Mouse (Mus musculus): ENCODE measurements around the gene Sart1.
"Not testable (repeated sequence)": the region's sequence is repeated elsewhere in the genome, so short reads cannot be mapped to it uniquely, and the experiment has no call there.

The Sart1 gene

GRCm38 (mm10) chr19:5418750-5419466 is 30.4 kb upstream of the Sart1 start:
- no peak for DNase-seq (ENCODE audit: extremely low read depth, low read depth)

DNA sequence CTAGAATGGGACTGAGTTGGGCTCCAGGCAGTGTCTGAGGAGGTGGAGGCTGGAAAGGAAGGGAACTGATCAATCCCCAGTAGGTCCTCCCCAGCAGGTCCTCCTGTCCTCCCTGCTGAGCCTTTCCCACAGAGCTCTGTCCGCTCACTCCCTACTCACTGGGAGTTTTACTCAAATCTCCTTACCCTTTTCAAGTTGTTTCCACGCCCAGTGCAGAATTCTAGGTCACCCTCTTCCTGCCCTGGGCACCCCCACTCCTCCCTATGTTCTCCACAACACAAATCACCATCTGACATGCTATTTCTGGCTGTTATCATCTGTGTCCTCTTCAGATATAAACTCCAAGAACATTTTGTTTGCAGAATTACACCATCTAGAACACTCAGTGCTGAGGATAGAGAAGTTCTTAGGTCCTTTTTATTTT is 26.0 kb upstream of the Sart1 start:
- no peak for DNase-seq (ENCODE audit: extremely low read depth, low read depth)

GRCm38 (mm10) chr19:5413840-5414239 is 25.3 kb upstream of the Sart1 start:
- DNase-seq (ENCODE audit: extremely low read depth, low read depth), result no peak

- DNase-seq (ENCODE audit: extremely low read depth, low read depth), result no peak
These were observed 23.5 kb upstream of the Sart1 start for GRCm38 (mm10) chr19:5411961-5412360.

DNA sequence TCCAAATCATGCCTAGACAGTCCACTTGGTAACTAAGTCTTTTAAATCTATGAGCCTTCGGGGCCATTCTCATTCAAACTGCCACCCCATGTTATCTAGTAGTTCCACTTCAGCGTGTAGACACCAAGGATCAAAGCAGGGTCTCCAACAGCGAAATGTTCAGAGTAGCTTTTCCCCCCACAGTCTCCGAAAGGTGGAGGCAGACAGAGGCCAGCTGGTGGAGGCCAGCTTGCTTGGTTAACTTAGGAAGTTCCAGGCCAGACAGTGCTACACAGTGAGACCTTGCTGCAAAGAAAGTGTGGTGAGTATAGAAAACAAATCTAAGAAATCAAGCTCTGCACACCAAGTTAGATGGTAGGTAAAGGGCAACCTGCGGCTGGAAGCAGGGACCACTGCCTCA is 22.1 kb upstream of the Sart1 start:
- no peak for DNase-seq (ENCODE audit: extremely low read depth, low read depth)

- no peak for DNase-seq (ENCODE audit: extremely low read depth, low read depth)
These were observed 20.6 kb upstream of the Sart1 start for GRCm38 (mm10) chr19:5409068-5409467.

DNA sequence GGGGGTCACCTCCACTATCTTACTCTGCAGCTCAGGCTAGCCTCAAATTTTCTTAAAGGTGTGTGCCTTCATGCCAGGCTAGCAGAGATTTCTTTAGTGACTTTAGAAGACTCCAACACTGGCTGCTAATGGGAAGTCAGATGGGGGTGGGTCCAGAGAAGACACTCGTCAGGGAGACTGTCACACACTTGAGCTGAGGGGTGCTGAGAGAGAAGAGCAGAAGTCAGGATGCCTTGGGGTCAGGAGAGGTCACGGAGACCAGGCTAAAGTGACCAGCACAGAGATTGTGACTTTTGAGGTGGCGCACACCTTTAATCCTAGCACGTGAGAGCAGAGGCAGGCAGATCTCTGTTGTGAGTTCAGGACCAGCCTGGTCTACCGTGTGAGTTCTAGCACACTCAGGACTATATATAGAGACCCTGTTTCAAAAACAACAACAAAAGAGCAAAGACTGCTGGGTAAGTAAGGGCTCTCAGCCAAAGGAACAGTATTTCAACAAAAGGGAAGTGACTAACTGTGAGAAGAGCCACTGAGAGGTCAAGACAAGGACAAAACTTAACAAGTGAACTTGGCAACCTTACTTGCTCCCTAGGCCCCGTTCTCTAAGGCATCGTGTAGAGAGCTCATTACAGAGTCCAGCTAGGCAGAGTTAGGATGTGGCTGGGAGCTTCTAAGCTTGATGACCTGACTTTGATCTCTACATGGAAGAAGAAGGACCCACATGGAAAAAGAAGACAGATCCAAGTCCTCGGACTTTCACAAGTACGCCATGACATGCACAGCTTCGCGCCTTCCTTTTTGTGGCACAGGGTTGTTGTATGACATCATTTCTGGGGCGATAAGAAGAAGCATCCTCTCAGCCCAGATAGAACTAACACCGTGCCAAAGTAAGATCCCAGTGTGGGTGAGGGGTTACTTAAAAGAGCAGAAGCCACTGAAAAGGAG is 19.8 kb upstream of the Sart1 start:
- no peak for DNase-seq (ENCODE audit: extremely low read depth, low read depth)

DNA sequence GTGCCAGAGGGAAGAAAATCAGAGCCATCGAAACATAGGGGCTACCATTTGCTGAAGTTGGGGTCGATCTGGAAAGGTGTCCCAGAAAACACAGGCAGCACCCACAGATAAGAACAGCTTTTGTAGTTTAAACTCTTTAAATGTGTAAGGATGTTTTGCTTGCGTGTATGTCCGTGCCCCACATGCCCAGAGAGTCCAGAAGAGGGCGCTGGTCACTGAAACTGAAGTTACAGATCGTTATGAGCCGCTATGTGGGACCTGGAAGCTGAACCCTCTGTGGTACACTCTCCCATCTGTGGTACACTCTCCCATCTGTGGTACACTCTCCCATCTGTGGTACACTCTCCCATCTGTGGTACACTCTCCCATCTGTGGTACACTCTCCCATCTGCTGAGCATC is 18.6 kb upstream of the Sart1 start:
- peak; percentile 65 for DNase-seq (ENCODE audit: extremely low read depth, low read depth)

- DNase-seq (ENCODE audit: extremely low read depth, low read depth), result not testable (repeated sequence)
These were observed 18.1 kb upstream of the Sart1 start for GRCm38 (mm10) chr19:5406531-5407126.

GRCm38 (mm10) chr19:5405924-5406323 is 17.4 kb upstream of the Sart1 start:
- DNase-seq (ENCODE audit: extremely low read depth, low read depth), result no peak

DNA sequence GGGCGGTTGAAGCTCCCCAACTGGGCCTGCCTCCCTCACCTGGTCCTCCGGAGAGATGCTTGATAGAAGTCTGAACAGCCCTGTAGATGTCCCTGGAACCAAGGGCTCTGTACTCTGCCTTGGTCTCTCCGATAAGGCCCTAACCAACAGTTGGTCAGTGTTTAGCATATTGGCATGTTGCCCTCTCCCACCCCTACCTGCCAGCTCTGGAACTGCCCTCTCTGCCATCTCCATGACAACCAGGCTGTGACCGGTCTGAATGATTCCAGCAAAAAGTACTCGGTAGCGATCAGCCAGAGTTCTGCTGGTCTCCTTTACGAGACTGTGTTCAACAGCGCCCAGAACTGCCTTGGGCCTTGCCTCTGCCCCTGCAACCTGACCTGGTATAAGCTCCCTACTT is 13.8 kb upstream of the Sart1 start, which contains the start of gene Tsga10ip:
Gene Tsga10ip, minus strand, starts transcription at position 234 of the 400 bp plus-strand sequence.
- DNase-seq (ENCODE audit: extremely low read depth, low read depth), result no peak

GRCm38 (mm10) chr19:5401073-5401472 is 12.6 kb upstream of the Sart1 start:
- DNase-seq (ENCODE audit: extremely low read depth, low read depth), result not testable (repeated sequence)

- DNase-seq (ENCODE audit: extremely low read depth, low read depth), result no peak
These were observed 6.9 kb upstream of the Sart1 start for GRCm38 (mm10) chr19:5395371-5395770.

DNA sequence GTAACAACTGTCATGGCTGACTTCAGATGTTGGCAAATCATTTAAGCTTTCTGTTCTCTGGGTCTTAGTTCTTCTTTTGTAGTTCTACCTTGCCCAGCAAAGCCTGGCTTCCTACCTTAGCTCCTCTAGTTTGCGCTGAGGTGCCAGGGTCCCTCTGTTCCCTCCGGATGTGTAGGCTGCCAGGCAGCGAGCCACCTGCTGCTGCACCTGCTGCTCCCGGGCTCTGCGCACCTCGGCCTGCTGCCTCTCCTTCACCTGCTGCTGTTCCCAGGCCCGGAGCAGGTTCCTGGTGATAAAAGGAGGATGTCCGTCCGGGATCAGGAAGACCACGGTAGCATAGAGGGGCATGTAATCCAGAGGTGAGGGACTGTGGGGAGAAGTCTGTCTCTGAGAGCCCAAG is 5.7 kb upstream of the Sart1 start:
- DNase-seq (ENCODE audit: extremely low read depth, low read depth), result no peak

DNA sequence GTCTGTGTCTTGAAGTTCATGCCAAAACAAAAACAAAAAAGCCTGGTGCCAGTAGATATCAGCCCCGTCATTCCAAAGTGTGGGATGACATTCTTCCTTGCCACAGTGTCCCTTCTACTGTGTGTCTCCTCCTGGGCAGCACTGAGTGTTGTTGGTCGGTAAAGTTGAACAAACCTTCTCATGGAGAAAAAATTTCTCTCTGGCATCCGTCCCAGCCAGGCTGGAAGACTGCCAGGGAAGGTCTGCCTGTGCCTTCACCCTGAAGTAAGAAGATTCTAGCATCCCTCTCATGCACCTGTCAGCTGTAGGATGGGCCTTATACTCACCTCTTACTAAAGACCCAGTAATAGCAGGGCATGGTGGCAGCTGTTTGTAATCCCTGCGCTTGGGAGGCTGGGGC is 4.4 kb upstream of the Sart1 start:
- DNase-seq (ENCODE audit: extremely low read depth, low read depth), result no peak

DNA sequence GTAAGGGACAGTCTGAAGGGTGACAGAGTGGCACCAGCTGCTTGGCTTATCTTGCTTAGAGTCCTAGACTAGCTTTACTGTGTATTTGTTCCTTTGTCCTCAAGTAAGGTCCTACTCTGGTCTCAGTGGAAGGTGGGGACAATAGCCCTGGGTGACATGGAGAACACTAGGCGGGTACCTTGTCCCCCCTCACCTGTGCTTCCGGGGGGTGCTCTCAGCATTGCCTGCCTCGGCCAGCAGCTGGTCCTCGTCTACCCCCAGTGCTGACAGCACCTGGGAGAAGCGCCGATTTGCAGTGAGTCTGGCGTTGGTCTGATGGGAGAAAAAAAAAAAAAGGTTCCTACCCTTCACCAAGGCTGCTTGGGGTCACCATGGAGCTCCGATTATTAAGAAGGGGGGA is 1.9 kb upstream of the Sart1 start:
- no peak for DNase-seq (ENCODE audit: extremely low read depth, low read depth)

- no peak for DNase-seq (ENCODE audit: extremely low read depth, low read depth)
These were observed 1.1 kb upstream of the Sart1 start for GRCm38 (mm10) chr19:5389647-5390046.

DNA sequence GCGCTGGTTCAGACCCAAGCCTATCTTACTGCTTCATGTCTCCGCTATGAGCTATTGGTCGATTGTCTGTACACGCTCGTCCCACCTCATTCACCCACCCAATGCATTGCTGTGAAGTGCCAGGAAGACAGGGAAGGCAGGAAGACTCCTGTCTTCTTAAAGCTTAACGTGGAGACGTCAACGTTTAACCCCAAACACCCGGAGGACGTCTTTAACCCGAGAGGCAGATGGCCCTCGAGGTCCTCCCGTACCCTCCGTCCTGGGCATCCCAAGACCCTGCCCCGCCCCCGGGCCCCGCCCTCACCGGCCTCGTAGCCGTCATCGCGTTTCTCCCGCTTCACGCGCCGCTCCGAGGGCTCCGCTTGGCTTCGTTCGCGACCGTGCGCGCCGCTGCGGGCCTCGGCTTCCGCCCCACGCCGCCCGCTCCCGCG is 477 bp downstream of the Sart1 start:
- no peak for DNase-seq (ENCODE audit: extremely low read depth, low read depth)

DNA sequence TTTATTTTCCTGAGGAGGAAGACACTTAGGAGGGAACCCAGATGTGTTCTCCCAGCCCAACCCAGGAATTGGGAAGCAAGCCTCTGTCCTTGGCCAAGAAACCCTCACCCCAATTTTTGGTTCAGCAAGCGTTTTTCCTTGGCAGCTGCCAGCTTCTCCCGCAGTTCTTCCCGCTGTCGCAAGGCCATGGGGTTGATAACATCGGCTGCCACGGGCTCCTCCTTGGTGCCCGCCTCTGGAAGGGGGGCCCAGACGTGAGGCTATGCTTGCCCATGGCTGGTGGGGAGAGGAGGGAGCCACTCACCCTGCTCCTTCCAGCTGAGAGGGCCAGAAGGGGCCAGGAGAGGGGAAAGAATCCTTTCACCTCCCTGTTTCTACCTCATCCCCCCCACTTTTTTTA is 3.8 kb downstream of the Sart1 start:
- no peak for DNase-seq (ENCODE audit: extremely low read depth, low read depth)

- DNase-seq (ENCODE audit: extremely low read depth, low read depth), result no peak
These were observed 5.2 kb downstream of the Sart1 start for GRCm38 (mm10) chr19:5383326-5383725.

DNA sequence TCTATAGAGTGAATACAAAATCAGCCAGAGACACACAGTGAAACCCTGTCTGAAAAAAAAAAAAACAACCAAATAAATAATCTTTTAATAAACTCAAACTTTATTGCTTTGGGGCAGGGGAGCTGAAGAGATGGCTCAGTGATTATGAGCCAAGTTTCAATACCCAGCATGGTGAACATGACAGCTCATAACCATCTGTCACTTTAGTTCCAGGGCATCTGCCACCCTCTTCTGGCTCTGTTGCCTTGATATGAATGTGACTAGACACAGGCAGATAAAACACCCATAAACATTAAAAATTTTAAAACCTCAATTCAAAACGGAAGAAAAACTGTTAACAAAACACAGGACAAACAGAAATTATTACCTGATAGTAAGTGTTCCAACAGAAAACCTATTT is 11.1 kb downstream of the Sart1 start:
- DNase-seq (ENCODE audit: extremely low read depth, low read depth), result no peak

GRCm38 (mm10) chr19:5374748-5375147 is 13.8 kb downstream of the Sart1 start:
- DNase-seq (ENCODE audit: extremely low read depth, low read depth), result no peak

All from MEL-GATA-1-ER (cell line).